Mouse (Mus musculus) liver, embryonic 14.5 days (tissue): ENCODE measurements at regions not wholly inside any gene's neighbourhood (a gene's known extent, or its start where the extent isn't known, plus 50 kb on each side); places are given as distances from the start of the nearest gene placed in this dataset.

Experiments
- ATAC-seq: fragments of 200-750 bp; cut with Nextera tagmentation; 2 replicates; pipeline ENCODE4 v1.8.0; 2017; ENCODE audit warnings: moderate number of reproducible peaks, mild to moderate bottlenecking, moderate library complexity; ENCODE audit not compliant: insufficient read depth
- DNase-seq, 3 experiments: peaks; one replicate each; pipeline ENCODE4 v3.0.0-alpha.2; 2012 to 2013; ENCODE audit warnings: low read depth in 3 of 3, low spot score in 3 of 3
- H3K27ac ChIP-seq: fragments of 300-500 bp; sonication (generic); 2 replicates; pipeline ENCODE4 v1.5.1; 2014; ENCODE audit warnings: moderate library complexity, mild to moderate bottlenecking, control low read depth, inconsistent platforms
- H3K27me3 ChIP-seq: fragments of 300-500 bp; sonication (generic); 2 replicates; pipeline ENCODE4 v1.6.1; 2014; ENCODE audit warnings: mild to moderate bottlenecking, low read length, moderate library complexity; ENCODE audit not compliant: control insufficient read depth, insufficient read depth
- H3K36me3 ChIP-seq: fragments of 300-500 bp; sonication (generic); replicated peaks from 2 replicates; pipeline ENCODE4 v1.6.1; 2014; ENCODE audit warnings: low read depth; ENCODE audit not compliant: control insufficient read depth, insufficient read depth
- H3K4me1 ChIP-seq, 2 experiments: fragments of 200-500 bp in 1 of 2; fragments of 300-500 bp in 1 of 2; sonication (generic) in 1 of 2; replicated peaks; 2 replicates each; pipeline ENCODE4 v1.6.1; 2012 to 2014; ENCODE audit warnings: antibody characterized with exemption in 1 of 2, inconsistent platforms in 1 of 2, low read length in 1 of 2; ENCODE audit not compliant: control insufficient read depth in 2 of 2, insufficient read depth in 2 of 2
- H3K4me2 ChIP-seq: fragments of 300-500 bp; sonication (generic); 2 replicates; pipeline ENCODE4 v1.6.1; 2014; ENCODE audit warnings: low read depth, mild to moderate bottlenecking, control low read depth, moderate library complexity
- H3K4me3 ChIP-seq, 2 experiments: fragments of 200-500 bp in 1 of 2; fragments of 300-500 bp in 1 of 2; sonication (generic) in 1 of 2; 2 replicates each; pipeline ENCODE4 v1.5.1; 2012 to 2014; ENCODE audit warnings: low read depth in 2 of 2, low read length in 2 of 2, mild to moderate bottlenecking in 2 of 2, control low read depth in 1 of 2, inconsistent platforms in 1 of 2, moderate library complexity in 1 of 2; ENCODE audit not compliant: insufficient read depth in 1 of 2
- H3K9ac ChIP-seq: fragments of 300-500 bp; sonication (generic); replicated peaks from 2 replicates; pipeline ENCODE4 v1.6.1; 2014; ENCODE audit warnings: mild to moderate bottlenecking, control low read depth, moderate library complexity
- H3K9me3 ChIP-seq: fragments of 300-500 bp; sonication (generic); 2 replicates; pipeline ENCODE4 v1.6.1; 2016; ENCODE audit warnings: low read length, mixed read lengths; ENCODE audit not compliant: control insufficient read depth
- CTCF ChIP-seq: IDR thresholded peaks from 2 replicates; pipeline ENCODE4 v1.5.1; 2016; ENCODE audit warnings: antibody characterized with exemption, low read depth, control low read depth
- EP300 ChIP-seq: IDR thresholded peaks from 2 replicates; pipeline ENCODE4 v1.6.1; 2016; ENCODE audit warnings: antibody characterized with exemption, low read depth
- WGBS: fragments of 180-500 bp; shearing (Covaris S2); extraction: QIAGEN DNeasy Blood & Tissue Kit; methylation state at CpG from one replicate; pipeline ENCODE4 v1.1.7; 2014; ENCODE audit not compliant: insufficient replicate concordance; 5-methylcytosine and 5-hydroxymethylcytosine counted together

DNA sequence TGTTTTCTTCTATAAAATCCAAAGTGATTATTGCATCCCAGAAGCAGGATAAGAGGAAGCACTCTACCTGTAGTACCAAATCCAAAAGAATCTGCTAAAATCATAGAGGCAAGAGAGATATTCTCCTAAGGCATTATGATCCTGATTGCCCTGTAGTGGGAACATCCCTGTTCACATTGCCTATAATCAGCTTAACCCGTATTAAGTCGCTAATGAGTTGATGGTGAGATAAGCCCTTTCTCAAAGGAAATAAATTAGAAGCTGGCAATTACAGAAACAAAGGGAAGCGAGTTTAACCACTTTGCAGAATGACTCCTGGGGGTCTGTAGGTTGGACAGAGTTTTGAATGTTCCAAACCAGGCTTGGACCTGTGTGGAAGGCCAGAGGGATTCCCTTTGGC, 190.4 kb upstream of the Gm9747 start:
- ATAC-seq, result no peak
- no peaks in the 10 kb centered on the region for H3K27me3 ChIP-seq
- H3K9me3 ChIP-seq, result no peaks in the 10 kb centered on the region
- no peaks in the 10 kb centered on the region for H3K4me1 ChIP-seq
- WGBS, result 49% methylated on average over 3 of the region's 3 CpGs
- H3K27ac ChIP-seq, result no peak overlapping the region
- TF ChIP-seq CTCF, result no peak
- TF ChIP-seq EP300, result no peak
- no peaks in the 10 kb centered on the region for H3K36me3 ChIP-seq
- H3K4me2 ChIP-seq, result no peak overlapping the region
- H3K9ac ChIP-seq, result no peak overlapping the region
- H3K4me3 ChIP-seq, result no peak overlapping the region
- no peak for DNase-seq

GRCm38 (mm10) chr1:82066291-82066690, 166.6 kb upstream of the Gm9747 start:
- no peak overlapping the region for H3K27ac ChIP-seq
- no peak for DNase-seq
- H3K9me3 ChIP-seq, result no peaks in the 10 kb centered on the region
- H3K36me3 ChIP-seq, result no peaks in the 10 kb centered on the region
- H3K9ac ChIP-seq, result no peak overlapping the region
- H3K4me1 ChIP-seq, result no peaks in the 10 kb centered on the region
- no peak for TF ChIP-seq EP300
- TF ChIP-seq CTCF, result no peak
- no peak overlapping the region for H3K4me2 ChIP-seq
- no peaks in the 10 kb centered on the region for H3K27me3 ChIP-seq
- no peak for ATAC-seq
- H3K4me3 ChIP-seq, result no peak overlapping the region
- 63% methylated on average over 6 of the region's 6 CpGs for WGBS

DNA sequence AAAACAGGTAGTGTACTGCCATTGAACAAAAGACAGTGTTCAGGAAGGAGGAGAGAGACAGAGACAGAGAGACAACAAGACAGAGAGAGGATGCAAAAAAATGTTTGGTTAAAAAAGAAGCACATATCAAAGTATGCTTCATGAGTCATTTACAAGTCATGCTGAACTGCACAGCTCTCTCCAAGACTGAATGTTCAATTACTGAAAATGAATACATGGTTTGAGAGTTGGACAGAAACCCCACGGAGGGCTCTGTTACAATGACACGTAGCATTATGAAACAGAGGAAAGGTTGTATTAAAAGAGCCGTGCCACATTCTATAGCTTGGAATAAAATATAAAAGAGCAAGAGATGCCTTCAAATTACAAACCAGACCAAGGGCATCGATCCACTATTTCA, 164.3 kb upstream of the Gm9747 start:
- no peaks in the 10 kb centered on the region for H3K36me3 ChIP-seq
- no peak overlapping the region for H3K9ac ChIP-seq
- no peaks in the 10 kb centered on the region for H3K27me3 ChIP-seq
- WGBS, result 55% methylated on average over 4 of the region's 4 CpGs
- H3K4me3 ChIP-seq, result no peak overlapping the region
- H3K9me3 ChIP-seq, result no peaks in the 10 kb centered on the region
- TF ChIP-seq CTCF (no peak), EP300 (no peak)
- ATAC-seq (no peak), DNase-seq (no peak)
- no peak overlapping the region for H3K27ac ChIP-seq
- H3K4me2 ChIP-seq, result no peak overlapping the region
- no peaks in the 10 kb centered on the region for H3K4me1 ChIP-seq

DNA sequence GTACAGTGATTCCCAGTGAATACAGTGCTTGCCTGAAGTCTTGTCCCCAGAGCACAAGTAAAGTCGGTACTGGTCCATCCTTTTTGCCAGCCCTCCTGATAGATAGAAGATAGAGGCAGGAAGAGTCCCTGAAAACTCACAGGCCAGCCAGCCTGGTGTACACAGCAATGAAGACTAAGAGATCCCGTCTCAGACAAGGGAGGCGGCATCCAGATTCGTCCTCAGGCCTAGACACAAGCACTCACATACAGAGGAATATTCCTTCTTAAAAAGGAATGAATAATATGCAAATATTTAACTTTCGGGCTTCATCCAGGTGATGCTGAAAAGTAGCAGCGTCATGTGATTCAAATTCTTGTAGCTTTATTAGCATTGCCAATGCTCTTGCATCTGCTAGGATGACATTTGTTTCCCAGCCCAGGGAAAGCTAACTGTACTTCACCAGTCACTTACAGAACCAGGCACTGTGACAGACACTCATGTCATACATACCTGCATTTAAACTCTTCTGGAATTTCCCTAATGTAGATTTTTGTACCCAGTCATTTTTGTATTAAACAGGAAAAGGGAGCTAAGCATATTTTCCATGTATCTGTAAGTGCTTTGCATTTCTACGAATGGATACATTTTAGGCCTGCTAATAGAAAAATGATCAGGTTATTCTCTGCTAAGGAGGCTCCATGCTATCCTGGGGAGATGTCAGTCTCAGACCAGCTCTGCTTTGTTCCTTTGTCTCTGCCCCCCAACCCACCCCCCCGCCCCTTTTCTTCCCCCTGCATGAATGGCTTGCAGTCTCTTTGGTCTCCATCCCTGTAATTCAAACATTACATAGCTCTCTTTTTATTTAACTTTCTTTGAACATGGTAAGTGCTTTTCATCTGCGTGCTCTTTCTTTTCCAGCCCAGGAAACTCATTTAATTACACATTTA, 162.5 kb upstream of the Gm9747 start:
- H3K9me3 ChIP-seq, result no peaks in the 10 kb centered on the region
- TF ChIP-seq EP300 (no peak), CTCF (no peak)
- H3K4me3 ChIP-seq, result no peak overlapping the region
- no peaks in the 10 kb centered on the region for H3K27me3 ChIP-seq
- WGBS, result 51% methylated on average over 9 of the region's 9 CpGs
- H3K4me2 ChIP-seq, result no peak overlapping the region
- DNase-seq, result no peak
- H3K36me3 ChIP-seq, result no peaks in the 10 kb centered on the region
- H3K27ac ChIP-seq, result no peak overlapping the region
- H3K9ac ChIP-seq, result no peak overlapping the region
- no peak for ATAC-seq
- no peaks in the 10 kb centered on the region for H3K4me1 ChIP-seq

- ATAC-seq, result no peak
- no peaks in the 10 kb centered on the region for H3K4me1 ChIP-seq
- TF ChIP-seq CTCF (no peak), EP300 (no peak)
- no peak for DNase-seq
- no peaks in the 10 kb centered on the region for H3K36me3 ChIP-seq
- no peaks in the 10 kb centered on the region for H3K9me3 ChIP-seq
- H3K4me3 ChIP-seq, result no peak overlapping the region
- H3K4me2 ChIP-seq, result no peak overlapping the region
- no peak overlapping the region for H3K27ac ChIP-seq
- WGBS, result 64% methylated on average over 6 of the region's 6 CpGs
- H3K9ac ChIP-seq, result no peak overlapping the region
- H3K27me3 ChIP-seq, result no peaks in the 10 kb centered on the region
Measured at GRCm38 (mm10) chr1:82089136-82089839, 143.6 kb upstream of the Gm9747 start.
